Mouse (Mus musculus) CD4-positive naive resting alpha-beta T cell, adult 57 days (primary cell): ENCODE results near the gene Hus1b. TPM values are rescaled to one million over a fixed set of nuclear protein-coding genes. Genes with fewer than 3 reads are reported as not detected.

Source experiments
- total RNA-seq: library from RNA; stranded (reverse); gene quantifications from one replicate; pipeline ENCODE4 v1.2.4, GENCODE M21; 2023

The Hus1b gene
- total RNA-seq = 2.3 TPM

GRCm38 (mm10) chr13:30947540-30947939, at the start of gene Hus1b:
Gene Hus1b (minus strand): TSS chr13:30947759.

GRCm38 (mm10) chr13:30973501-30974246, 26.1 kb upstream of the Hus1b start, which contains the start of the genes Exoc2 and Gm5447:
Gene Exoc2 (minus strand): TSS chr13:30974093.
Gene Gm5447 (plus strand): TSS chr13:30974204.

Other genes starting within 250 kb of the Hus1b start
- gene Irf4, start 198.5 kb downstream of the Hus1b start, total RNA-seq = 34.6 TPM
- 65.9 TPM for gene Exoc2, start 26.3 kb upstream of the Hus1b start, total RNA-seq
- gene Gm5447, start 26.4 kb upstream of the Hus1b start, total RNA-seq = not detected